28 mouse cellular contexts compared by ENCODE assay signal in genomic region chr13:73701161-73701883, GRCm38 (mm10). TPM values are rescaled to one million over a fixed set of nuclear protein-coding genes. Genes with fewer than 3 reads are reported as not detected.
DNase-seq lines count a peak whose midpoint lies in the region; ATAC-seq and TF ChIP-seq lines count a peak whose summit lies in the region.
"Had no signal": no experiment of that assay in that cellular context is flagged by ENCODE, and none has a peak within 500 bp of the region (broad histone marks: within the 10 kb centered on the region; RNA-seq: fewer than 3 reads in every experiment).

No protein-coding gene starts in this region.

- H3K4me1 ChIP-seq in kidney, embryonic 15.5 days: no peaks in the 10 kb centered on the region
- H3K4me1 ChIP-seq in forebrain, postnatal 0 days (ENCODE audit: insufficient read depth): no peaks in the 10 kb centered on the region
- H3K4me1 ChIP-seq: embryonic facial prominence, embryonic 10.5 days; forebrain, embryonic 12.5 days; heart, embryonic 12.5 days; midbrain, embryonic 12.5 days had no signal

- no peak for ATAC-seq in kidney, embryonic 15.5 days (replicated peaks; ENCODE audit: low FRiP score)
- ATAC-seq in forebrain, postnatal 0 days: no peak
- ATAC-seq: liver, postnatal 0 days had no signal

- no peaks in the 10 kb centered on the region for H3K36me3 ChIP-seq in kidney, embryonic 15.5 days
- H3K36me3 ChIP-seq in forebrain, postnatal 0 days (ENCODE audit: insufficient read depth): no peaks in the 10 kb centered on the region
- H3K36me3 ChIP-seq: embryonic facial prominence, embryonic 10.5 days; forebrain, embryonic 12.5 days; G1E; heart, embryonic 12.5 days; midbrain, embryonic 12.5 days had no signal

- DNase-seq in adrenal gland, postnatal 14 days: peak; percentile 58
- no peak for DNase-seq in adrenal gland, adult 18-20 months (ENCODE audit: low spot score in 2 of 2)
- peak; percentile 45 to 79 for DNase-seq in kidney, postnatal 25 days
- DNase-seq in cerebellum, adult 18-20 months: peak; percentile 7 to 9
- DNase-seq in cerebellum, postnatal 25 days: peak; percentile 27 to 40
- no peak for DNase-seq in urinary bladder, adult 2 months (ENCODE audit: low spot score)
- DNase-seq in forebrain, postnatal 0 days: no peak
- DNase-seq: gastrocnemius, postnatal 10 days; heart, adult 11 months; heart, postnatal 14 days; liver; liver, postnatal 0 days; lung, postnatal 10 days; spleen, adult 18-20 months had no signal

- H3K4me3 ChIP-seq in kidney, embryonic 15.5 days (replicated peaks): no peak overlapping the region
- H3K4me3 ChIP-seq in forebrain, postnatal 0 days (ENCODE audit: low read depth, low read length): no peak overlapping the region
- H3K4me3 ChIP-seq: embryonic facial prominence, embryonic 10.5 days; forebrain, embryonic 12.5 days; heart, embryonic 12.5 days; midbrain, embryonic 12.5 days; myocyte had no signal

- no peaks in the 10 kb centered on the region for H3K9me3 ChIP-seq in kidney, embryonic 15.5 days (replicated peaks)
- no peaks in the 10 kb centered on the region for H3K9me3 ChIP-seq in forebrain, postnatal 0 days (ENCODE audit: low read length)
- H3K9me3 ChIP-seq: embryonic facial prominence, embryonic 10.5 days; forebrain, embryonic 12.5 days; G1E; heart, embryonic 12.5 days; midbrain, embryonic 12.5 days had no signal

- H3K9ac ChIP-seq in kidney, embryonic 15.5 days: no peak overlapping the region
- H3K9ac ChIP-seq in forebrain, postnatal 0 days: no peak overlapping the region
- H3K9ac ChIP-seq: forebrain, embryonic 12.5 days; heart, embryonic 12.5 days; hindbrain, embryonic 14.5 days; liver, postnatal 0 days; midbrain, embryonic 12.5 days had no signal

- H3K27ac ChIP-seq in kidney, embryonic 15.5 days: no peak overlapping the region
- no peak overlapping the region for H3K27ac ChIP-seq in forebrain, postnatal 0 days (ENCODE audit: low read depth, low read length)
- H3K27ac ChIP-seq: embryonic facial prominence, embryonic 10.5 days; forebrain, embryonic 12.5 days; hindbrain, embryonic 14.5 days; midbrain, embryonic 12.5 days had no signal

- 76% methylated on average over 9 of the region's 9 CpGs for WGBS in kidney, embryonic 15.5 days
- 83% methylated on average over 9 of the region's 9 CpGs for WGBS in forebrain, postnatal 0 days

- H3K4me2 ChIP-seq in kidney, embryonic 15.5 days: no peak overlapping the region
- H3K4me2 ChIP-seq in forebrain, postnatal 0 days (ENCODE audit: low read depth): no peak overlapping the region
- H3K4me2 ChIP-seq: forebrain, embryonic 12.5 days; heart, embryonic 12.5 days; hindbrain, embryonic 14.5 days; midbrain, embryonic 12.5 days had no signal

- TF ChIP-seq CTCF in forebrain, postnatal 0 days (IDR thresholded peaks at IDR 0.05; ENCODE audit: low read depth): no peak

- no peaks in the 10 kb centered on the region for H3K27me3 ChIP-seq in kidney, embryonic 15.5 days
- H3K27me3 ChIP-seq in forebrain, postnatal 0 days (ENCODE audit: insufficient read depth, low read length): no peaks in the 10 kb centered on the region
- H3K27me3 ChIP-seq: forebrain, embryonic 12.5 days; heart, embryonic 12.5 days; midbrain, embryonic 12.5 days had no signal

RNA-seq across cellular contexts. Expression of gene Slc6a19, which starts 3.3 kb away (rescaled TPM):
- 0.37 and 0.98 TPM in 2 replicates for total RNA-seq in adrenal gland, postnatal 14 days (2021)
- total RNA-seq in adrenal gland, adult 18-20 months (2021): under 1 TPM; 0.35 to 0.36 TPM
- 0.78 and 1.6 TPM in 2 replicates for polyA plus RNA-seq in kidney, embryonic 15.5 days (2015; fragmentation: Nextera tagmentation; extraction: Ambion mirVana)
- 0.07 and 0.12 TPM in 2 replicates for polyA plus RNA-seq in urinary bladder, adult 2 months (2012; rRNA removed)
- 0.15 and 0.43 TPM in 2 replicates for total RNA-seq in forebrain, postnatal 0 days (2014; rRNA removed)
- 0.13 and 0.22 TPM in 2 replicates for polyA plus RNA-seq in forebrain, postnatal 0 days (2015; fragmentation: Nextera tagmentation; extraction: Ambion mirVana)
- total RNA-seq: gastrocnemius, postnatal 10 days; megakaryocyte progenitor cell, adult 5-6 weeks had no signal
- polyA plus RNA-seq: G1E; heart, embryonic 12.5 days had no signal

RNA-seq across cellular contexts. Expression of gene Slc6a18, which starts 23.5 kb away (rescaled TPM):
- total RNA-seq in adrenal gland, postnatal 14 days (2021): not detected in 2 replicates
- total RNA-seq in adrenal gland, adult 18-20 months (2021): under 1 TPM in 1 of 2 experiments, not detected in 1; 0.07 TPM
- 19.0 and 19.2 TPM in 2 replicates for polyA plus RNA-seq in kidney, embryonic 15.5 days (2015; fragmentation: Nextera tagmentation; extraction: Ambion mirVana)
- 0.68 and 1.0 TPM in 2 replicates for polyA plus RNA-seq in urinary bladder, adult 2 months (2012; rRNA removed)
- total RNA-seq in forebrain, postnatal 0 days (2014; rRNA removed): not detected in 2 replicates
- polyA plus RNA-seq in forebrain, postnatal 0 days (2015; fragmentation: Nextera tagmentation; extraction: Ambion mirVana): not detected in 2 replicates
- total RNA-seq: heart, postnatal 14 days; layer of hippocampus, adult 18-20 months; left cerebral cortex, postnatal 36 days; megakaryocyte progenitor cell, adult 5-6 weeks had no signal
- polyA plus RNA-seq: brain, embryonic 14.5 days; embryonic facial prominence, embryonic 10.5 days; forebrain, embryonic 12.5 days; G1E; heart, embryonic 12.5 days; hindbrain, embryonic 14.5 days; liver, postnatal 0 days; midbrain, embryonic 12.5 days; myocyte; neural tube, embryonic 14.5 days; stomach, embryonic 16.5 days had no signal

RNA-seq across cellular contexts. Expression of gene Slc12a7, which starts 31.6 kb away (rescaled TPM):
- 32.3 and 34.2 TPM in 2 replicates for total RNA-seq in adrenal gland, postnatal 14 days (2021)
- 10 to 100 TPM; 33.1 to 38.4 TPM for total RNA-seq in adrenal gland, adult 18-20 months (2021)
- 22.1 and 26.1 TPM in 2 replicates for polyA plus RNA-seq in kidney, embryonic 15.5 days (2015; fragmentation: Nextera tagmentation; extraction: Ambion mirVana)
- 105 and 110 TPM in 2 replicates for polyA plus RNA-seq in urinary bladder, adult 2 months (2012; rRNA removed)
- total RNA-seq in forebrain, postnatal 0 days (2014; rRNA removed): 4.5 and 14.8 TPM in 2 replicates
- polyA plus RNA-seq in forebrain, postnatal 0 days (2015; fragmentation: Nextera tagmentation; extraction: Ambion mirVana): 3.7 and 4.9 TPM in 2 replicates

Comparison
In these comparisons a context has a peak if more than half of its experiments do, and no peak if none do; other contexts are left out.
1. DNase-seq: peak in adrenal gland, postnatal 14 days (single experiment), kidney, postnatal 25 days (2 of 2), cerebellum, adult 18-20 months (2 of 2) and cerebellum, postnatal 25 days (2 of 2); none in adrenal gland, adult 18-20 months (0 of 2), urinary bladder, adult 2 months (single experiment) and forebrain, postnatal 0 days (single experiment).